Mouse (Mus musculus) B cell, adult (primary cell): ENCODE measurements around the gene Prps1. TPM values are rescaled to one million over a fixed set of nuclear protein-coding genes. Genes with fewer than 3 reads are reported as not detected.

ENCODE experiments used
- total RNA-seq: library from RNA; stranded (reverse); gene quantifications from 4 replicates; pipeline ENCODE4 v1.2.4, GENCODE M21; 2023; ENCODE audit not compliant: inconsistent age

Prps1 gene
- 37.6 to 44.5 TPM (median 39.6 TPM) in 4 replicates for total RNA-seq

GRCm38 (mm10) chrX:140456279-140456731, at the start of gene Prps1:
Gene Prps1 (plus strand): TSS chrX:140456613.

Other genes with a start within 250 kb of the Prps1 start
- gene Frmpd3, start 114.3 kb upstream of the Prps1 start, total RNA-seq, result not detected in 4 replicates
- gene Tsc22d3, start 144.0 kb downstream of the Prps1 start, total RNA-seq, result 1,744 to 1,903 TPM (median 1,782 TPM) in 4 replicates
- not detected in 4 replicates for gene Mid2, start 208.0 kb downstream of the Prps1 start, total RNA-seq